Mouse (Mus musculus) limb, embryonic 11.5 days (tissue): ENCODE data around the gene Ap3d1. TPM values are rescaled to one million over a fixed set of nuclear protein-coding genes. Genes with fewer than 3 reads are reported as not detected.

Experiments
- ATAC-seq: fragments of 200-750 bp; cut with Nextera tagmentation; 2 replicates; pipeline ENCODE4 v1.8.0; 2017; ENCODE audit warnings: low read depth; ENCODE audit not compliant: insufficient number of reproducible peaks, low FRiP score, low TSS enrichment
- DNase-seq: peaks from one replicate; pipeline ENCODE4 v3.0.0-alpha.2; 2015; ENCODE audit warnings: low spot score
- H3K27ac ChIP-seq: fragments of 300-500 bp; sonication (generic); replicated peaks from 2 replicates; pipeline ENCODE4 v1.5.1; 2014; ENCODE audit warnings: low read depth, mild to moderate bottlenecking, low read length
- H3K27me3 ChIP-seq: fragments of 300-500 bp; sonication (generic); 2 replicates; pipeline ENCODE4 v1.6.1; 2014; ENCODE audit warnings: mild to moderate bottlenecking, low read length, mixed read lengths; ENCODE audit not compliant: control insufficient read depth, insufficient read depth
- H3K36me3 ChIP-seq: fragments of 300-500 bp; sonication (generic); 2 replicates; pipeline ENCODE4 v1.6.1; 2014; ENCODE audit warnings: mild to moderate bottlenecking, low read length, moderate library complexity, mixed read lengths; ENCODE audit not compliant: control insufficient read depth, insufficient read depth
- H3K4me1 ChIP-seq: fragments of 300-500 bp; sonication (generic); 2 replicates; pipeline ENCODE4 v1.6.1; 2014; ENCODE audit warnings: low read length, mixed read lengths; ENCODE audit not compliant: control insufficient read depth, insufficient read depth
- H3K4me2 ChIP-seq: fragments of 300-500 bp; sonication (generic); 2 replicates; pipeline ENCODE4 v1.6.1; 2014; ENCODE audit warnings: low read depth, mild to moderate bottlenecking, moderate library complexity; ENCODE audit not compliant: severe bottlenecking
- H3K4me3 ChIP-seq: fragments of 300-500 bp; sonication (generic); 2 replicates; pipeline ENCODE4 v1.5.1; 2014; ENCODE audit warnings: low read depth, low read length
- H3K9ac ChIP-seq: fragments of 300-500 bp; sonication (generic); 2 replicates; pipeline ENCODE4 v1.6.1; 2014; ENCODE audit warnings: mild to moderate bottlenecking, low read length
- H3K9me3 ChIP-seq: fragments of 300-500 bp; sonication (generic); 2 replicates; pipeline ENCODE4 v1.6.1; 2016; ENCODE audit warnings: low read length; ENCODE audit not compliant: control insufficient read depth
- WGBS: fragments of 180-500 bp; shearing (Covaris S2); extraction: QIAGEN DNeasy Blood & Tissue Kit; methylation state at CpG from one replicate; pipeline ENCODE4 v1.1.7; 2014; 5-methylcytosine and 5-hydroxymethylcytosine counted together
- polyA plus RNA-seq: library from polyadenylated mRNA; unstranded; fragments of >200 nt; fragmentation: Nextera tagmentation; extraction: Ambion mirVana; gene quantifications from 2 replicates; pipeline ENCODE4 v1.2.1, GENCODE M21; 2014

Ap3d1 gene
- polyA plus RNA-seq, 1 experiment from 2014 or later, result 67.8 TPM

GRCm38 (mm10) chr10:80674161-80674711 is 67.8 kb downstream of the Ap3d1 start:
- ATAC-seq (no peak), DNase-seq (no peak)
- peak overlapping the region; percentile 98 for H3K9ac ChIP-seq
- peak overlapping the region; percentile 93 for H3K4me2 ChIP-seq
- H3K27me3 ChIP-seq, result no peaks in the 10 kb centered on the region
- H3K36me3 ChIP-seq, result peaks cover 32% of the 10 kb centered on the region
- no peak overlapping the region for H3K27ac ChIP-seq
- H3K4me1 ChIP-seq, result peaks cover 32% of the 10 kb centered on the region
- no peaks in the 10 kb centered on the region for H3K9me3 ChIP-seq
- WGBS, result 62% methylated on average over 5 of the region's 5 CpGs
- H3K4me3 ChIP-seq, result peak overlapping the region; percentile 98

GRCm38 (mm10) chr10:80673690-80674089 is 68.4 kb downstream of the Ap3d1 start:
- peaks cover 32% of the 10 kb centered on the region for H3K4me1 ChIP-seq
- no peak for DNase-seq
- ATAC-seq, result no peak
- peak overlapping the region; percentile 56 for H3K9ac ChIP-seq
- no peaks in the 10 kb centered on the region for H3K9me3 ChIP-seq
- peak overlapping the region; percentile 93 for H3K4me2 ChIP-seq
- H3K4me3 ChIP-seq, result peak overlapping the region; percentile 98; the same call in 1 of the 2 replicates
- H3K27ac ChIP-seq, result no peak overlapping the region
- peaks cover 37% of the 10 kb centered on the region for H3K36me3 ChIP-seq
- WGBS, result 74% methylated on average over 3 of the region's 3 CpGs
- no peaks in the 10 kb centered on the region for H3K27me3 ChIP-seq

GRCm38 (mm10) chr10:80671936-80672690 is 70.0 kb downstream of the Ap3d1 start:
- ATAC-seq, result no peak
- no peak overlapping the region for H3K27ac ChIP-seq

GRCm38 (mm10) chr10:80671251-80671650 is 70.8 kb downstream of the Ap3d1 start:
- DNase-seq (no peak), ATAC-seq (no peak)
- H3K4me3 ChIP-seq, result no peak overlapping the region
- H3K4me1 ChIP-seq, result peaks cover 18% of the 10 kb centered on the region
- WGBS, result 91% methylated on average over 4 of the region's 4 CpGs
- H3K27ac ChIP-seq, result no peak overlapping the region
- H3K4me2 ChIP-seq, result no peak overlapping the region
- no peaks in the 10 kb centered on the region for H3K27me3 ChIP-seq
- H3K36me3 ChIP-seq, result peaks cover 60% of the 10 kb centered on the region
- no peak overlapping the region for H3K9ac ChIP-seq
- no peaks in the 10 kb centered on the region for H3K9me3 ChIP-seq

More at GRCm38 (mm10) chr10:80671936-80672690, 70.0 kb downstream of the Ap3d1 start:
- WGBS, result 80% methylated on average over 11 of the region's 11 CpGs
- Histone ChIP-seq H3K9me3 (no peaks in the 10 kb centered on the region), H3K4me2 (0 out of 2 replicates have a peak overlapping the region, but pooled peaks have one; percentile 12), H3K9ac (no peak overlapping the region), H3K4me3 (no peak overlapping the region), H3K27me3 (no peaks in the 10 kb centered on the region), H3K4me1 (peaks cover 17% of the 10 kb centered on the region), H3K36me3 (peaks cover 52% of the 10 kb centered on the region)
- no peak for DNase-seq

GRCm38 (mm10) chr10:80670531-80670930 is 71.5 kb downstream of the Ap3d1 start:
- no peak for DNase-seq
- peaks cover 60% of the 10 kb centered on the region for H3K36me3 ChIP-seq
- H3K9me3 ChIP-seq, result no peaks in the 10 kb centered on the region
- 89% methylated on average over 2 of the region's 2 CpGs for WGBS
- H3K9ac ChIP-seq, result no peak overlapping the region
- no peak for ATAC-seq
- no peak overlapping the region for H3K4me3 ChIP-seq
- no peak overlapping the region for H3K4me2 ChIP-seq
- H3K4me1 ChIP-seq, result peaks cover 21% of the 10 kb centered on the region
- H3K27ac ChIP-seq, result no peak overlapping the region
- H3K27me3 ChIP-seq, result no peaks in the 10 kb centered on the region

- Histone ChIP-seq H3K36me3 (peaks cover 60% of the 10 kb centered on the region), H3K27me3 (no peaks in the 10 kb centered on the region), H3K9ac (no peak overlapping the region), H3K4me1 (peaks cover 21% of the 10 kb centered on the region), H3K4me2 (no peak overlapping the region), H3K4me3 (no peak overlapping the region), H3K27ac (no peak overlapping the region), H3K9me3 (no peaks in the 10 kb centered on the region)
- no peak for DNase-seq
- ATAC-seq, result no peak
- WGBS, result 93% methylated on average over 7 of the region's 7 CpGs
These were observed 72.2 kb downstream of the Ap3d1 start for GRCm38 (mm10) chr10:80669737-80670485.

GRCm38 (mm10) chr10:80669018-80669417 is 73.0 kb downstream of the Ap3d1 start:
- Histone ChIP-seq H3K27ac (no peak overlapping the region), H3K36me3 (peaks cover 60% of the 10 kb centered on the region), H3K27me3 (no peaks in the 10 kb centered on the region), H3K4me3 (no peak overlapping the region), H3K9ac (no peak overlapping the region), H3K9me3 (no peaks in the 10 kb centered on the region), H3K4me2 (no peak overlapping the region), H3K4me1 (peaks cover 21% of the 10 kb centered on the region)
- DNase-seq, result no peak
- no peak for ATAC-seq
- 90% methylated on average over 12 of the region's 12 CpGs for WGBS

- Histone ChIP-seq H3K4me1 (peaks cover 21% of the 10 kb centered on the region), H3K9me3 (no peaks in the 10 kb centered on the region), H3K9ac (no peak overlapping the region), H3K4me3 (no peak overlapping the region), H3K4me2 (no peak overlapping the region), H3K36me3 (peaks cover 60% of the 10 kb centered on the region), H3K27ac (no peak overlapping the region), H3K27me3 (no peaks in the 10 kb centered on the region)
- ATAC-seq, result no peak
- WGBS, result 85% methylated on average over 11 of the region's 11 CpGs
- no peak for DNase-seq
These were observed 73.5 kb downstream of the Ap3d1 start for GRCm38 (mm10) chr10:80668614-80669013.
